Mouse (Mus musculus): Measurements from ENCODE around the gene Efnb2. TPM values are rescaled to one million over a fixed set of nuclear protein-coding genes. Genes with fewer than 3 reads are reported as not detected.
A peak's percentile ranks its signal among the peaks of the same experiment; 100 is the strongest.

Gene Efnb2
- total and polyA plus RNA-seq, 2 experiments from 2014 or later = 9.6 to 21.0 TPM

DNA sequence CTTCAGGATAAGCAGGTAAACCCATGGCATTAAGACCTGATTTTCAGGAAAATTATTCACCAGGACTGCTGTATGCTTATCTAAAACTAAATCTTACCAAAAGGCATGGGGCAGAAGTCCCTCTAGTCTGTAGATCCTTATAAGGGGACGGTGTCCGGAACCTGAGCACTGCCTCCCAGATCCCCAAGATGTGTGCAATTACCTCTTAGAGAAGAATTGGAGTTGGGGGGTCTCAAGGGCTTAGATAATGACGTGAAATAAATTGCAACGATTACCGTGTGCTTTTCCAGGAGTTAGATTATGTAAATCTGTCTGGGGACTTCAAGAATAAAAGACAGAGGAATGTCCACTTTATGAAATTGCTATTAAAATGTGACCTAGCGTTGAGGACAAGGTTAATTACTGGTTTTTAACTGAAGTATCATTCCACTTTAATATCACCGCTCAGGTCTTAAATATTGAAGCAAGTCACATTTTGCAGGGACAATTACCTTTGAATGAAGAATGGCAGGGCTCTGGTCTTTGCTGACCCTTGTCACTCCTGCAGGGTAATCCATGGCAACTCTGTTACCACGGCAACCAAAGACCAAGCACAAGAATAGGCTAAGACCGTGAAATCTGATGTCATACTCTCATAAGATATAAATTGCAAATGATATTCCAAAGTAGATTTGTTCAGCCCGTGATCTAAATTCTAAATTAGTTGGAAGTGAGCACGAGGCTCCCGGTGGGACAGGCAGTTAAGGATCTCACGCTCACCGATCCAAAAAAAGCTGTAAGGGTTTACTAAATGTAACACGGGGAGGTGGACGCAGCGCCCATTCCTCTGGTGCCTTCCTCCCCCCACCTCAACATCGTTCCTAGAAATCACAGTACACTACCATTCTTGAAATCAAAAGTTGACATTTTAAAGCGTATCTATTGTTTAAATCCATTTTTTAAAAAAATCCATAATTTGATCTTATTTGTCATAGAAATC lies 86.2 kb downstream of the Efnb2 start:
- H3K4me2 ChIP-seq (ENCODE audit: low read depth, low read length) = peak overlapping the region; percentile 36
- H3K9ac ChIP-seq (replicated peaks; ENCODE audit: low read length) = no peak overlapping the region
- no peaks in the 10 kb centered on the region for H3K9me3 ChIP-seq (ENCODE audit: low read length)
- peak; percentile 88 for ATAC-seq
- peak; percentile 70 for DNase-seq (ENCODE audit: low spot score)
- H3K27ac ChIP-seq = no peak overlapping the region
- H3K4me3 ChIP-seq (ENCODE audit: low read length) = no peak overlapping the region
- TF ChIP-seq CTCF (IDR thresholded peaks at IDR 0.05; ENCODE audit: low read depth) = no peak
- H3K4me1 ChIP-seq (ENCODE audit: insufficient read depth, low read length) = peaks cover 5% of the 10 kb centered on the region; the same call in 1 of the 2 replicates
- WGBS = 19% methylated on average over 19 of the region's 19 CpGs
- H3K36me3 ChIP-seq (ENCODE audit: insufficient read depth, low read length) = no peaks in the 10 kb centered on the region
- no peaks in the 10 kb centered on the region for H3K27me3 ChIP-seq (ENCODE audit: insufficient read depth, low read length)

DNA sequence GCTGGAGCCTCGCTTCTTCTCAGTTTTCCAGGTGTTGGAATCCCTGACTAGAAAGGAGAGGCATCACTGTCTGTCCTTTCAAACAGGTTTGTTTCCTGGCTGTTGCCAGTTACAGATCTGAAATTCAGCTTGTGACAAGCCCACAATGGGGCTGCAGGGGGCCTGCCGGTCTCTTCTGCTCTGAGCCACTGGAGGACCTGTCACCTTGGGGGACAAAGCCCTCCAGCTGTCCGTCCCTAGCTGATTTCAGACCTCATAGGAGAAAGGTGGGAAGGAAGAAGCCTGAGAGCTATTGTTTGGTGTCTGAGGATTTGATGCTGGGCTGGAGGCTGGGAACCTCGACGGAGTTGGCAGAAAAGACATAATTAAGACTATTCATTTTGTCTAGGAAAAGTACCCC lies 88.8 kb downstream of the Efnb2 start:
- no peak for TF ChIP-seq CTCF (IDR thresholded peaks at IDR 0.05; ENCODE audit: low read depth)
- DNase-seq (ENCODE audit: low spot score) = no peak

DNA sequence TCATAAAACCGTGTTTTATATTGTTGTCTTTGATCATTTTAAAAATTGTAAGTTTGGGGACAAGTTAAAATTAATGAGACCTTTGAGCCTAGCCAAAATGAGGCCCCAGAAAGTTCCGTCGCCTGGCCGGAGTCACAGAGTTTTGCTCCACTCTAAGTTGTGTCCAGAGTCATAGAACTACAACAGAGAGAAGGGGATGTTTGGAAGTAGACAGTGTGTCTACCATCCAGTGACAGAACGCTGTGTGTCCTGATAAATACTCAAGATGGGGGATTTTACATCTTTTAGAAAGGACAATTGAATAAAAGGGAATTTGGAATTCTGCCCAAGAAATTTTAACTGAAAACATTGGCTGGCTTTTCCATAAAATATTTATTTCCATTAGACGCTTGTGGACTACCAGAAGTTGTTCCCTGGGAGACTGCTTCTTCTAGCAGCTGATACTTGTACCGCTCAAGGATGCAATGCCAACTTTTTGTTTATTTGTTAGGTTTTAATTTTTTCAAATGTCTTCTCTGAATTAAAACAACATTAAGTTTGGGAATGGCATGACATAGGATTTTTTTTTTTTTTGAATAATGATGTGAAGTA lies 89.3 kb downstream of the Efnb2 start:
- H3K4me3 ChIP-seq (ENCODE audit: low read length) = no peak overlapping the region
- H3K9ac ChIP-seq (replicated peaks; ENCODE audit: low read length) = no peak overlapping the region
- H3K36me3 ChIP-seq (ENCODE audit: insufficient read depth, low read length) = no peaks in the 10 kb centered on the region
- no peak overlapping the region for H3K27ac ChIP-seq
- no peaks in the 10 kb centered on the region for H3K27me3 ChIP-seq (ENCODE audit: insufficient read depth, low read length)
- 79% methylated on average over 7 of the region's 7 CpGs for WGBS
- ATAC-seq (no peak), DNase-seq (ENCODE audit: low spot score) (no peak)
- H3K9me3 ChIP-seq (ENCODE audit: low read length) = no peaks in the 10 kb centered on the region
- no peak overlapping the region for H3K4me2 ChIP-seq (ENCODE audit: low read depth, low read length)
- peaks cover 5% of the 10 kb centered on the region; the same call in 1 of the 2 replicates for H3K4me1 ChIP-seq (ENCODE audit: insufficient read depth, low read length)
- TF ChIP-seq CTCF (IDR thresholded peaks at IDR 0.05; ENCODE audit: low read depth) = no peak

More for the DNA sequence above, 88.8 kb downstream of the Efnb2 start:
- no peak overlapping the region for H3K9ac ChIP-seq (replicated peaks; ENCODE audit: low read length)
- ATAC-seq = no peak
- no peak overlapping the region for H3K4me2 ChIP-seq (ENCODE audit: low read depth, low read length)
- no peak overlapping the region for H3K27ac ChIP-seq
- H3K36me3 ChIP-seq (ENCODE audit: insufficient read depth, low read length) = no peaks in the 10 kb centered on the region
- 31% methylated on average over 5 of the region's 5 CpGs for WGBS
- H3K9me3 ChIP-seq (ENCODE audit: low read length) = no peaks in the 10 kb centered on the region
- no peaks in the 10 kb centered on the region for H3K27me3 ChIP-seq (ENCODE audit: insufficient read depth, low read length)
- H3K4me3 ChIP-seq (ENCODE audit: low read length) = no peak overlapping the region
- peaks cover 5% of the 10 kb centered on the region; the same call in 1 of the 2 replicates for H3K4me1 ChIP-seq (ENCODE audit: insufficient read depth, low read length)

DNA sequence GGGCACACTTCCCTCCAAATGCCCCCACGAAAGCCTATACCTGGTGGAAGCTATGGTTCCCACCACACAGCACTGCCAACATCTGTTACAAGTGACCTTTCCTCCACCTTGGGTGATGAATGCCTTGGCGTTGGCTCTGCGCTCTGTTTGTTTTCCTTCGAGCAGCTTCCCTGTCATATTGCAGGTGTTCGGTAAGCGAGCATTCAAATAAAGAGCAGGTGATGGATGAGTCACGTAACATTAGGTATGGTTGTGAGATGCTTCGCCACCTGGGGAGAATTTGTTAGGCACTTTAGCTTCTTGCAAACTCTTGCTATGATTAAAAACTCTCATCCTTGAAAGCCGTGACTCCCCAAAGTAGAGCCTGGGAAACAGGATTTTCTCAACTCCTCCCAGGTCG lies 91.8 kb downstream of the Efnb2 start:
- Histone ChIP-seq H3K9me3 (ENCODE audit: low read length) (no peaks in the 10 kb centered on the region), H3K27ac (no peak overlapping the region), H3K4me2 (ENCODE audit: low read depth, low read length) (no peak overlapping the region), H3K9ac (replicated peaks; ENCODE audit: low read length) (no peak overlapping the region), H3K4me1 (ENCODE audit: insufficient read depth, low read length) (no peaks in the 10 kb centered on the region), H3K27me3 (ENCODE audit: insufficient read depth, low read length) (no peaks in the 10 kb centered on the region), H3K4me3 (ENCODE audit: low read length) (no peak overlapping the region), H3K36me3 (ENCODE audit: insufficient read depth, low read length) (no peaks in the 10 kb centered on the region)
- no peak for ATAC-seq
- DNase-seq (ENCODE audit: low spot score) = no peak
- 89% methylated on average over 10 of the region's 10 CpGs for WGBS
- TF ChIP-seq CTCF (IDR thresholded peaks at IDR 0.05; ENCODE audit: low read depth) = no peak

DNA sequence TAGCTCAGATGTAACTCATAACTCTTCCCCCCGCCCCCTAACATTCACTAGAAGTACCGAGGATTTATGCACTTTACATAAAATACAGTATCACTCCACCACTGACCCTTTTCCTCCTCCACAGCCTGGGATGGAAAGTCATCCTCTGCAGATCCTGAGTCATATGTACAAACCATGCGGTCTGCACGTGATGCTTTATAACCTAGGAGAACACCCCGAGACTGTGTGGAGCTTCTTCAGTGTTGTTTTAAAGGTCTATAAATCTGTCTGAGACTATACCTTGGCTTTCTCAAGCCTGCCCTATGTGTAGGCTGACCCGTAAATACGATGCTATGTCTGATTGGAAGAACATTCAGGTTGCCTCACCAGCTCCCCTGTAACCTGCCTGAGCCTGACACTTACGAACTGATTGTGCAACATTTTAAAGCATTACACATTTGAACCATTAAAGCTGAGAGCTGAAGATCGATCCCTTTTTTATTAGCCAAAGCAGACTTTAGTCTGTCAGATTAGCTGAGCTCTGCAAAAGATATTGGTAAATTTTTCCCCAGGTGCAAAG lies 92.7 kb downstream of the Efnb2 start:
- Histone ChIP-seq H3K27ac (no peak overlapping the region), H3K4me3 (ENCODE audit: low read length) (no peak overlapping the region), H3K9ac (replicated peaks; ENCODE audit: low read length) (no peak overlapping the region), H3K9me3 (ENCODE audit: low read length) (no peaks in the 10 kb centered on the region), H3K27me3 (ENCODE audit: insufficient read depth, low read length) (no peaks in the 10 kb centered on the region), H3K4me1 (ENCODE audit: insufficient read depth, low read length) (no peaks in the 10 kb centered on the region), H3K36me3 (ENCODE audit: insufficient read depth, low read length) (no peaks in the 10 kb centered on the region), H3K4me2 (ENCODE audit: low read depth, low read length) (no peak overlapping the region)
- no peak for DNase-seq (ENCODE audit: low spot score)
- ATAC-seq = no peak
- WGBS = 91% methylated on average over 9 of the region's 9 CpGs
- TF ChIP-seq CTCF (IDR thresholded peaks at IDR 0.05; ENCODE audit: low read depth) = no peak

Small RNA genes lying within 50 kb of the gene (microRNA-seq; reads per million reads assigned to microRNA genes)
- gene Mir7654 = 3.7 to 4.3 reads per million in 2 experiments

Other genes starting within 250 kb of the Efnb2 start
- gene Arglu1, start 29.3 kb upstream of the Efnb2 start, total RNA-seq (2014; rRNA removed) = 55.6 and 71.9 TPM in 2 replicates
- gene Arglu1, start 29.3 kb upstream of the Efnb2 start, polyA plus RNA-seq (2015; fragmentation: Nextera tagmentation; extraction: Ambion mirVana) = 158 and 175 TPM in 2 replicates

Data from hindbrain, postnatal 0 days (tissue).